Mouse (Mus musculus) hindbrain, postnatal 0 days (tissue): ENCODE results near the gene Ascc2. TPM values are rescaled to one million over a fixed set of nuclear protein-coding genes. Genes with fewer than 3 reads are reported as not detected.
A peak's percentile ranks its signal among the peaks of the same experiment; 100 is the strongest.

Source experiments
- ATAC-seq: fragments of 200-750 bp; cut with Nextera tagmentation; 2 replicates; pipeline ENCODE4 v1.8.0; 2017; ENCODE audit warnings: mild to moderate bottlenecking, moderate TSS enrichment, moderate library complexity
- DNase-seq: peaks from one replicate; pipeline ENCODE4 v3.0.0-alpha.2; 2015; ENCODE audit warnings: low spot score
- H3K27ac ChIP-seq: fragments of 300-500 bp; sonication (generic); 2 replicates; pipeline ENCODE4 v1.5.1; 2014; ENCODE audit warnings: mild to moderate bottlenecking
- H3K27me3 ChIP-seq: fragments of 300-500 bp; sonication (generic); 2 replicates; pipeline ENCODE4 v1.6.1; 2014; ENCODE audit warnings: low read length, mixed read lengths; ENCODE audit not compliant: insufficient read depth
- H3K36me3 ChIP-seq: fragments of 300-500 bp; sonication (generic); 2 replicates; pipeline ENCODE4 v1.6.1; 2014; ENCODE audit warnings: low read length, mixed read lengths; ENCODE audit not compliant: insufficient read depth
- H3K4me1 ChIP-seq: fragments of 300-500 bp; sonication (generic); 2 replicates; pipeline ENCODE4 v1.6.1; 2014; ENCODE audit warnings: antibody characterized with exemption, low read length, mixed read lengths; ENCODE audit not compliant: insufficient read depth
- H3K4me2 ChIP-seq: fragments of 300-500 bp; sonication (generic); 2 replicates; pipeline ENCODE4 v1.6.1; 2014; ENCODE audit warnings: low read depth, mild to moderate bottlenecking, low read length, moderate library complexity, mixed read lengths
- H3K4me3 ChIP-seq: fragments of 300-500 bp; sonication (generic); 2 replicates; pipeline ENCODE4 v1.5.1; 2014; ENCODE audit warnings: low read length
- H3K9ac ChIP-seq: fragments of 300-500 bp; sonication (generic); replicated peaks from 2 replicates; pipeline ENCODE4 v1.6.1; 2014; ENCODE audit warnings: mild to moderate bottlenecking, low read length, moderate library complexity, mixed read lengths
- H3K9me3 ChIP-seq: fragments of 300-500 bp; sonication (generic); 2 replicates; pipeline ENCODE4 v1.6.1; 2016; ENCODE audit warnings: low read length, mixed read lengths
- CTCF ChIP-seq: IDR thresholded peaks from 2 replicates; pipeline ENCODE4 v1.5.1; 2016; ENCODE audit warnings: antibody characterized with exemption, control low read depth, low read depth
- WGBS: fragments of 180-500 bp; shearing (Covaris S2); extraction: QIAGEN DNeasy Blood & Tissue Kit; methylation state at CpG from one replicate; pipeline ENCODE4 v1.1.7; 2014; 5-methylcytosine and 5-hydroxymethylcytosine counted together
- polyA plus RNA-seq: library from polyadenylated mRNA; unstranded; fragments of >200 nt; fragmentation: Nextera tagmentation; extraction: Ambion mirVana; gene quantifications from 2 replicates; pipeline ENCODE4 v1.2.1, GENCODE M21; 2015
- total RNA-seq: library from RNA; depleted of rRNA; stranded (reverse); fragments of >200 nt; gene quantifications from 2 replicates; pipeline ENCODE4 v1.2.3, GENCODE M21; 2014

Ascc2 gene
- total and polyA plus RNA-seq, 2 experiments from 2014 or later: 13.8 to 15.5 TPM

- no peak for TF ChIP-seq CTCF
- DNase-seq (no peak), ATAC-seq (no peak)
- Histone ChIP-seq H3K27me3 (no peaks in the 10 kb centered on the region), H3K9ac (no peak within 1 kb of the TSS), H3K36me3 (no peaks in the 10 kb centered on the region), H3K27ac (no peak within 1 kb of the TSS), H3K4me2 (no peak within 1 kb of the TSS), H3K9me3 (no peaks in the 10 kb centered on the region), H3K4me1 (no peaks in the 10 kb centered on the region), H3K4me3 (no peak within 1 kb of the TSS)
- WGBS: 75% methylated on average over 16 of the region's 16 CpGs
Measured at GRCm38 (mm10) chr11:4620017-4620485, 17.5 kb upstream of the Ascc2 start, which contains the start of gene Gm11032. Gene Gm11032, plus strand, starts transcription at chr11:4620067.

DNA sequence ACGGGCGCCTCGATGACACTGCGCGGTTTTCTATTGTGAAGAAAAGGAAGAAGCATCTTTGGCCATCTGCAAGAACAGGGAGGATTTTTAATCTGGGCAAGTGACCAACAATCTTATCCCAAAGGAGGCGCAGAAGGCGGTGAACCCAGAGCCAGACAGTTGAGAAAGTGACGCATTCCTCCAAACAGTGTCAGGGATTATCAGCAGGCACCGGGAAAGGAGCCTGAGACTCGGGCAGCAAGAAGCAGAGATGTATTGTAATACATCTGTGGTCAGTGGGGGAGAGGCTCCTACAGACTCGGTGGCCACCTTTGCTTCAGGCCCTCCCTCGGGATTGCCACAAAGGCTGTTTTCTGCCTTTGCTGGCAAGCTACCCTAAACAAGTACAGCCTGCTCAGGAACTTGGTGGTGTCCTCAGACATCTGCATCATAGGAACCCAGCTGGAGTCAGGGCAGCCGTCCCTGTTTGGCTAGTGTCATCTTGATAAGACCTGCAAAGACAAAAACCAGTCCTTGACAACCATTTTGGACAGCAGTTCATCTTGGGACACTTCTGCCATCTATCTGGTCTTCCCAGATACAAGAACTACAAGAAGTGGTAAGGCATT is 16.9 kb upstream of the Ascc2 start:
- no peaks in the 10 kb centered on the region for H3K27me3 ChIP-seq
- H3K4me3 ChIP-seq: no peak overlapping the region
- DNase-seq: peak; percentile 30
- no peak for ATAC-seq
- H3K9me3 ChIP-seq: no peaks in the 10 kb centered on the region
- H3K9ac ChIP-seq: no peak overlapping the region
- no peaks in the 10 kb centered on the region for H3K4me1 ChIP-seq
- no peak overlapping the region for H3K27ac ChIP-seq
- no peaks in the 10 kb centered on the region for H3K36me3 ChIP-seq
- no peak overlapping the region for H3K4me2 ChIP-seq
- WGBS: 52% methylated on average over 13 of the region's 13 CpGs
- no peak for TF ChIP-seq CTCF

DNA sequence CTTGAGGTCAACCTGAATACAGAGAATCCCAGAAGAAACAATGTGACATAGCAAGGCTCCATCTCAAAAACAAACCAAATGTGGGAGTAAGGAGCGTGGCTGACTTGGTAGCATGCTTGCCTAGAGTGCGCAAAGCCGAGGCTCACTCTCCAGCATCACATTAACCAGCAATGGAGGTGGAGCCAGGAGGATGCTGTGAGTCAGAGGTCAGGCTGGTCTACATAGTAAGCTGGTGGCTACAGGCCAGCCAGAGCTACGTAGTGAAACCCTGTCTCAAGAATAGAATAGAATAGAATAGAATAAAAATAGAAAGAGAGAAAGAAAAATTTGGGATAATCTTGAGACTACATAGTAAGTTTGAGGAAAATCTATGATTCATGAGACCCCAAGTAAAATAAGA is 15.7 kb upstream of the Ascc2 start:
- no peaks in the 10 kb centered on the region for H3K9me3 ChIP-seq
- H3K4me2 ChIP-seq: no peak overlapping the region
- DNase-seq (no peak), ATAC-seq (no peak)
- H3K4me1 ChIP-seq: no peaks in the 10 kb centered on the region
- no peak overlapping the region for H3K9ac ChIP-seq
- H3K27me3 ChIP-seq: no peaks in the 10 kb centered on the region
- H3K36me3 ChIP-seq: no peaks in the 10 kb centered on the region
- H3K4me3 ChIP-seq: no peak overlapping the region
- TF ChIP-seq CTCF: no peak
- 67% methylated on average over 4 of the region's 4 CpGs for WGBS
- H3K27ac ChIP-seq: no peak overlapping the region

DNA sequence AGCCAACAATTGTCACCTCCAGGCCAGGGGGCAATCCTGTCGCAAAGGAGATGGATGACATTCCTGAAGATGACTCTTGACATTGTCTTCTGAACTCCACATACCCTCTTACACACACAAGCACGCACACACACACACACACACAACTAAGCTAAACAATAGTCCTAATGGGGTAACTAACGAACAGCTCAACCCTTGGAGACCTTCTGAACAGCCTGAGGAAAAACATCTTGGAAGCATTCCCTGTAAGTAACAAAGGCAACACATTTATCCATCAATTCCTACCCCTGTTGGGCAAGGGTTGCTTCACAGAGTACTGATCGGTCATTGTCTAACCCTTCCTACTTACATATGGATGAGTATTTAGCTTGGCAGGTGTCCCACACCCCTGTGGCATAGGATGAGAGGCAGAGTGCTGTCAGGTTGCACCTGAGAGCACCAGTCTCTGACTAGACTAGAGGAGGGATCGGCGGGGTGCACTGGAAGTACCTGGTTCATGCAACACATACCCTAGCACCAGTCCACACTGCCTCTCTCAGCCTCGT is 15.0 kb upstream of the Ascc2 start:
- no peak for ATAC-seq
- no peak overlapping the region for H3K4me2 ChIP-seq
- WGBS: 68% methylated on average over 7 of the region's 7 CpGs

GRCm38 (mm10) chr11:4622997-4623396 is 14.6 kb upstream of the Ascc2 start:
- no peak for TF ChIP-seq CTCF
- Histone ChIP-seq H3K4me3 (no peak overlapping the region), H3K27ac (no peak overlapping the region), H3K4me2 (no peak overlapping the region), H3K9ac (no peak overlapping the region), H3K36me3 (no peaks in the 10 kb centered on the region), H3K27me3 (no peaks in the 10 kb centered on the region), H3K4me1 (no peaks in the 10 kb centered on the region), H3K9me3 (no peaks in the 10 kb centered on the region)
- WGBS: 62% methylated on average over 5 of the region's 5 CpGs
- DNase-seq (peak; percentile 11), ATAC-seq (no peak)

More for the DNA sequence above, 15.0 kb upstream of the Ascc2 start:
- Histone ChIP-seq H3K27me3 (no peaks in the 10 kb centered on the region), H3K36me3 (no peaks in the 10 kb centered on the region), H3K27ac (no peak overlapping the region), H3K9me3 (no peaks in the 10 kb centered on the region), H3K4me1 (no peaks in the 10 kb centered on the region), H3K4me3 (no peak overlapping the region), H3K9ac (no peak overlapping the region)
- DNase-seq: no peak
- no peak for TF ChIP-seq CTCF

GRCm38 (mm10) chr11:4625931-4626330 is 11.6 kb upstream of the Ascc2 start:
- 71% methylated on average over 7 of the region's 7 CpGs for WGBS
- ATAC-seq: no peak
- no peaks in the 10 kb centered on the region for H3K9me3 ChIP-seq
- H3K36me3 ChIP-seq: no peaks in the 10 kb centered on the region
- no peaks in the 10 kb centered on the region for H3K4me1 ChIP-seq
- H3K27me3 ChIP-seq: no peaks in the 10 kb centered on the region
- TF ChIP-seq CTCF: no peak
- H3K4me3 ChIP-seq: no peak overlapping the region
- H3K9ac ChIP-seq: no peak overlapping the region
- DNase-seq: peak; percentile 11
- no peak overlapping the region for H3K27ac ChIP-seq
- no peak overlapping the region for H3K4me2 ChIP-seq

- no peaks in the 10 kb centered on the region for H3K27me3 ChIP-seq
- no peak overlapping the region for H3K4me3 ChIP-seq
- no peak overlapping the region for H3K9ac ChIP-seq
- no peaks in the 10 kb centered on the region for H3K36me3 ChIP-seq
- ATAC-seq (no peak), DNase-seq (peak; percentile 17)
- 58% methylated on average over 7 of the region's 7 CpGs for WGBS
- H3K9me3 ChIP-seq: no peaks in the 10 kb centered on the region
- H3K4me2 ChIP-seq: no peak overlapping the region
- H3K4me1 ChIP-seq: no peaks in the 10 kb centered on the region
- TF ChIP-seq CTCF: no peak
- H3K27ac ChIP-seq: no peak overlapping the region
Measured at GRCm38 (mm10) chr11:4627636-4628035, 9.9 kb upstream of the Ascc2 start.
